Mouse (Mus musculus): ENCODE results near the gene Rasl2-9. TPM values are rescaled to one million over a fixed set of nuclear protein-coding genes. Genes with fewer than 3 reads are reported as not detected.

Rasl2-9 gene
- polyA plus RNA-seq, 1 experiment from 2014 or later = 2.5 TPM

DNA sequence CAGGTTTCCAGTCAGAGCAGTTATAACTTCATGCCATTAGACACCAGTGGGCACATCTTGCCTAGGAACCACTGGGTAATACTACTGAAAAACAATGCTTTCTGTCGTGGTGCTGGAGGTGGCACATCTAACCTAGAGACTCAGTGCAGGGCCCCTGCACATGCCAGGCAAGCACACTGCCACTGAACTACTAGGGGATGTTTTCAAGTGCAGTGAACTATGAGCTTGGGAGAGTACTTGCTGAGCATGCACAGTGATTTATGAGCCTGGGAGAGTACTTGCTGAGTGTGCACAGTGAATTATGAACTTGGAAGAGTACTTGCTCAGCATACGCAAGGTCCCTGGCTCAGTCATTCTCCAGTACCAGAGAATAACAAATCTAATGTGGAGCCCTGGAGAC, 23.2 kb downstream of the Rasl2-9 start:
- no peak overlapping the region for H3K27ac ChIP-seq (replicated peaks in 1 of 2; ENCODE audit: control insufficient read depth in 1 of 2, insufficient read depth in 1 of 2, low read depth in 2 of 2, low read length in 2 of 2)
- H3K9me3 ChIP-seq (ENCODE audit: control insufficient read depth, low read length) = no peaks in the 10 kb centered on the region
- no peaks in the 10 kb centered on the region; a peak in 1 of 4 replicates for H3K4me1 ChIP-seq (ENCODE audit: control insufficient read depth in 2 of 2, insufficient read depth in 2 of 2, low read length in 2 of 2)
- 87% methylated on average over 2 of the region's 2 CpGs for WGBS
- H3K4me2 ChIP-seq (ENCODE audit: low read length) = no peak overlapping the region
- no peaks in the 10 kb centered on the region for H3K27me3 ChIP-seq (ENCODE audit: control insufficient read depth, insufficient read depth, low read length)
- no peak overlapping the region for H3K4me3 ChIP-seq (ENCODE audit: control insufficient read depth in 1 of 2, insufficient read depth in 1 of 2, low read depth in 1 of 2, low read length in 2 of 2)
- no peak for ATAC-seq (ENCODE audit: insufficient number of reproducible peaks, insufficient read depth, low FRiP score, low read depth)
- H3K9ac ChIP-seq (ENCODE audit: low read length) = no peak overlapping the region
- H3K36me3 ChIP-seq (ENCODE audit: control insufficient read depth, insufficient read depth, low read length) = peaks cover 15% of the 10 kb centered on the region

DNA sequence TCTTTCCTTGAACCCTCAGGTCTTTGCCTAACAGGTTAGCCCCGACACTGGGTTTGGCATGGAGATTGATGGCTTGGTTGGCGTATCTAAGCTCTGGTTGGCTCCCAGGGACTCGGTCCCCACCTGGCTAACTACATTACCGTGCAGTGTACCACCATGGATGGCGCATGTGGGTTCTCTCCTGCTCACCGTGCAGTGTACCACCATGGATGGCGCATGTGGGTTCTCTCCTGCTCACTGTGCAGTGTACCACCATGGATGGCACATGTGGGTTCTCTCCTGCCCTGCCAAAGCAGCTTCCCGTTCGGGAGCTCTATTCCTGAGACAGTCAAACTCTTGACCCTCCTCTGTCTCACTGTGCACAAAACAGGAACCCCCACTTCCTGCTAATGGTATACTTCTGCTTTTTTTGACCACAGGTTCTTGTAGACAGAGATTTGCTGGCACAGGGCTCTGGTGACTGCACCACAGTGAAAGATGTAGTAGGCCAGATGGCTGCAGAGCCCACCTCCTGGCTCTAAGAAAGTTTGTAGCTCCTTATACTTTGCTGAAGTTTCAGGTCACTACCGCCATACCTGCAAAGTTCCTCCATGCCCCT, 24.6 kb downstream of the Rasl2-9 start:
- Histone ChIP-seq H3K4me1 (ENCODE audit: control insufficient read depth in 2 of 2, insufficient read depth in 2 of 2, low read length in 2 of 2) (no peaks in the 10 kb centered on the region; a peak in 1 of 4 replicates), H3K27me3 (ENCODE audit: control insufficient read depth, insufficient read depth, low read length) (no peaks in the 10 kb centered on the region), H3K4me2 (ENCODE audit: low read length) (no peak overlapping the region), H3K36me3 (ENCODE audit: control insufficient read depth, insufficient read depth, low read length) (peaks cover 29% of the 10 kb centered on the region), H3K9me3 (ENCODE audit: control insufficient read depth, low read length) (no peaks in the 10 kb centered on the region), H3K9ac (ENCODE audit: low read length) (no peak overlapping the region), H3K4me3 (ENCODE audit: control insufficient read depth in 1 of 2, insufficient read depth in 1 of 2, low read depth in 1 of 2, low read length in 2 of 2) (no peak overlapping the region), H3K27ac (replicated peaks in 1 of 2; ENCODE audit: control insufficient read depth in 1 of 2, insufficient read depth in 1 of 2, low read depth in 2 of 2, low read length in 2 of 2) (no peak overlapping the region)
- ATAC-seq (ENCODE audit: insufficient number of reproducible peaks, insufficient read depth, low FRiP score, low read depth) = no peak
- WGBS = 84% methylated on average over 10 of the region's 10 CpGs

DNA sequence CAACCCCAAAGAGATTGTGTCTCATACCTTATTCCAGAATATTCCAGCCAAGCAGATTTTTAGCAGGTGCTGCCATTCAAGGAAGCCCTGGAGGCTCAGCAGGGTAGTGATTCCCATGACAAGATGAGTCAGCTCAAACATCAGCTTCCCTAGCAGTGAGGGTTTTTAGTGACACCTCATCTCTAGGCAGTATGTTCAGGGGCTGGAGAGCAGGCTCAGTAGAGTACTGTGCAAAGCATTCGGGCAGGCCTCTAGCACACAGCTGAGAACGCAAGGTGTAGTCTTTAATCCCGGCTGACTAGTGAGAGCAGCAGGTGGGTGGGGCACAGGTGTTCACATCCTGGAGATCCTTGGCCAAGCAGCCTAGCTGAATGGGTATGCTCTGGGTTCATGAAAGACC, 26.0 kb downstream of the Rasl2-9 start:
- Histone ChIP-seq H3K4me1 (ENCODE audit: control insufficient read depth in 2 of 2, insufficient read depth in 2 of 2, low read length in 2 of 2) (no peaks in the 10 kb centered on the region; a peak in 1 of 4 replicates), H3K9ac (ENCODE audit: low read length) (no peak overlapping the region), H3K36me3 (ENCODE audit: control insufficient read depth, insufficient read depth, low read length) (peaks cover 43% of the 10 kb centered on the region), H3K4me3 (ENCODE audit: control insufficient read depth in 1 of 2, insufficient read depth in 1 of 2, low read depth in 1 of 2, low read length in 2 of 2) (no peak overlapping the region), H3K27me3 (ENCODE audit: control insufficient read depth, insufficient read depth, low read length) (no peaks in the 10 kb centered on the region), H3K27ac (replicated peaks in 1 of 2; ENCODE audit: control insufficient read depth in 1 of 2, insufficient read depth in 1 of 2, low read depth in 2 of 2, low read length in 2 of 2) (no peak overlapping the region), H3K4me2 (ENCODE audit: low read length) (no peak overlapping the region), H3K9me3 (ENCODE audit: control insufficient read depth, low read length) (no peaks in the 10 kb centered on the region)
- no peak for ATAC-seq (ENCODE audit: insufficient number of reproducible peaks, insufficient read depth, low FRiP score, low read depth)
- WGBS = 82% methylated on average over 3 of the region's 3 CpGs

- H3K9ac ChIP-seq (ENCODE audit: low read length) = no peak overlapping the region
- H3K36me3 ChIP-seq (ENCODE audit: control insufficient read depth, insufficient read depth, low read length) = peaks cover 53% of the 10 kb centered on the region
- ATAC-seq (ENCODE audit: insufficient number of reproducible peaks, insufficient read depth, low FRiP score, low read depth) = no peak
- no peaks in the 10 kb centered on the region for H3K27me3 ChIP-seq (ENCODE audit: control insufficient read depth, insufficient read depth, low read length)
- WGBS = 78% methylated on average over 5 of the region's 5 CpGs
- no peak overlapping the region for H3K27ac ChIP-seq (replicated peaks in 1 of 2; ENCODE audit: control insufficient read depth in 1 of 2, insufficient read depth in 1 of 2, low read depth in 2 of 2, low read length in 2 of 2)
- H3K4me1 ChIP-seq (ENCODE audit: control insufficient read depth in 2 of 2, insufficient read depth in 2 of 2, low read length in 2 of 2) = no peaks in the 10 kb centered on the region; a peak in 1 of 4 replicates
- H3K4me3 ChIP-seq (ENCODE audit: control insufficient read depth in 1 of 2, insufficient read depth in 1 of 2, low read depth in 1 of 2, low read length in 2 of 2) = no peak overlapping the region
- no peaks in the 10 kb centered on the region for H3K9me3 ChIP-seq (ENCODE audit: control insufficient read depth, low read length)
- H3K4me2 ChIP-seq (ENCODE audit: low read length) = no peak overlapping the region
These were observed 27.0 kb downstream of the Rasl2-9 start for GRCm38 (mm10) chr7:5098769-5099168.

DNA sequence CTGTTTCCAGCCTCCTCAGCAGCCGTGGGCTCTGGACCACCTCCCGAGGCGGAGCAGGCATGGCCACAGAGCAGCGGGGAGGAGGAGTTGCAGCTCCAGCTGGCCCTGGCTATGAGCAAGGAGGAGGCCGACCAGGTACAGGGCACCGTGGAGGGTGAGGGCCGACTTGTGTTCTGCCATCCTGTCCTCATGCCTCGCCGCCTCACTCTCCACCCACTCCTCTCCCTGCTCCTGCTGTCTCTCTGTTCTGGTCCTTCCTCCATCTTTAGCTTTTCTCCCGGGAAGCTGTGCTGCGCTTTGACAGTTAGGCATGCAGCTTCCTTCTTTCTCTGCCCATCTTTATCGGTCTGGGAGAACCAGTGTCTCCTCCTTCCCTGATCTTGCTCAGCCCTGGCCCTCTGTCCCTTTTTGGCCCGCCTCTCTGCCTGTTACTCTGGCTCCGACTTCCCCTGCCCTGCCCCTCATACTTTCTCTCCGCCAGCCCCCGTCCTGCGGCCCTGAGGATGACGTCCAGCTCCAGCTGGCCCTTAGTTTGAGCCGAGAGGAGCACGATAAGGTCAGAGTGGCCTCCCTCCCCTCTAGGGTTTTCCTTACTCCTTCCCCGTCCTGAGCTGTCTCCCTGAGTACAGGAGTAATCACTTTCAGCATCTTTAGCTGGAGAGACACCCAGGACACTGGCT, 32.8 kb downstream of the Rasl2-9 start:
- no peak overlapping the region for H3K4me3 ChIP-seq (ENCODE audit: control insufficient read depth in 1 of 2, insufficient read depth in 1 of 2, low read depth in 1 of 2, low read length in 2 of 2)
- ATAC-seq (ENCODE audit: insufficient number of reproducible peaks, insufficient read depth, low FRiP score, low read depth) = no peak
- H3K9me3 ChIP-seq (ENCODE audit: control insufficient read depth, low read length) = no peaks in the 10 kb centered on the region
- no peaks in the 10 kb centered on the region for H3K4me1 ChIP-seq (ENCODE audit: control insufficient read depth in 2 of 2, insufficient read depth in 2 of 2, low read length in 2 of 2)
- no peak overlapping the region for H3K27ac ChIP-seq (replicated peaks in 1 of 2; ENCODE audit: control insufficient read depth in 1 of 2, insufficient read depth in 1 of 2, low read depth in 2 of 2, low read length in 2 of 2)
- H3K36me3 ChIP-seq (ENCODE audit: control insufficient read depth, insufficient read depth, low read length) = peaks cover 99% of the 10 kb centered on the region
- no peak overlapping the region for H3K4me2 ChIP-seq (ENCODE audit: low read length)
- H3K27me3 ChIP-seq (ENCODE audit: control insufficient read depth, insufficient read depth, low read length) = no peaks in the 10 kb centered on the region
- H3K9ac ChIP-seq (ENCODE audit: low read length) = no peak overlapping the region
- WGBS = 80% methylated on average over 20 of the region's 21 CpGs

GRCm38 (mm10) chr7:5092381-5092780, 33.4 kb downstream of the Rasl2-9 start:
- Histone ChIP-seq H3K4me1 (ENCODE audit: control insufficient read depth in 2 of 2, insufficient read depth in 2 of 2, low read length in 2 of 2) (no peaks in the 10 kb centered on the region), H3K27me3 (ENCODE audit: control insufficient read depth, insufficient read depth, low read length) (no peaks in the 10 kb centered on the region), H3K9me3 (ENCODE audit: control insufficient read depth, low read length) (no peaks in the 10 kb centered on the region), H3K4me3 (ENCODE audit: control insufficient read depth in 1 of 2, insufficient read depth in 1 of 2, low read depth in 1 of 2, low read length in 2 of 2) (no peak overlapping the region), H3K36me3 (ENCODE audit: control insufficient read depth, insufficient read depth, low read length) (peaks cover 98% of the 10 kb centered on the region), H3K9ac (ENCODE audit: low read length) (no peak overlapping the region), H3K4me2 (ENCODE audit: low read length) (no peak overlapping the region), H3K27ac (replicated peaks in 1 of 2; ENCODE audit: control insufficient read depth in 1 of 2, insufficient read depth in 1 of 2, low read depth in 2 of 2, low read length in 2 of 2) (no peak overlapping the region)
- ATAC-seq (ENCODE audit: insufficient number of reproducible peaks, insufficient read depth, low FRiP score, low read depth) = no peak
- 84% methylated on average over 6 of the region's 6 CpGs for WGBS

DNA sequence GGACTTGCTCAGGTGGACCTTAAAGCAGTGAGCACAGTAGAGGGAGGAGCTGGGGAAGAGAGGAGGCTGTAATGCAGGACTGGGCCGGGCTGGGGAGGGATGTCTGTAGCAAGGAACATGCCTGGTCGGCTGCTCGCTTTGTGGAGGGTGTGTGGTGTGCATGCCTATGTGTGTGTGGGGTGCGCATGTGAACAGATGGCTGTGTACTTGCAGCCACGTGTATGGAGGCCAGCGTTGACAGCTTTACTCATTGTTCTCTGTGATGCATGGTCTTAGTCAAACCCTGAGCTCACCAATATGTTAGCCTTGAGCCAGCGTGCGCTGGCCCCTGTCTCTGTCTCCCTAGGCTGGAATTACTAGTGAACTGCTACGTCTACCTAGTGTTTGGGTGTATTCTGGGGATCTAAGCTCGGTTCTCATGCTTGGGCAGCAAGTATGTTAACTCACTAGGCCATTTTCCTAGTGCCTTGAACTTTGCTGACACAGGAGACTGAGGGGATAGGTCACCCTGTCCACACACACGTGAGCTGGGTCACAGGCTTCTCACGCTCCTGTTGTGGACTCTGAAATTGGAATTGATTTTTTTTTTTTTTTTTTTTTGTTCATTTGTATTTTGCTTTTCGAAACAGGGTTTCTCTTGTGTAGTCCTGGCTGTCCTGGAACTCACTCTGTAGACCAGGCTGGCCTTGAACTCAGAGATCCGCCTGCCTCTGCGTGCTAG, 34.6 kb downstream of the Rasl2-9 start:
- peaks cover 96% of the 10 kb centered on the region for H3K36me3 ChIP-seq (ENCODE audit: control insufficient read depth, insufficient read depth, low read length)

More for the DNA sequence above, 34.6 kb downstream of the Rasl2-9 start:
- no peaks in the 10 kb centered on the region; a peak in 1 of 4 replicates for H3K4me1 ChIP-seq (ENCODE audit: control insufficient read depth in 2 of 2, insufficient read depth in 2 of 2, low read length in 2 of 2)
- H3K9ac ChIP-seq (ENCODE audit: low read length) = no peak overlapping the region
- 86% methylated on average over 15 of the region's 15 CpGs for WGBS
- H3K9me3 ChIP-seq (ENCODE audit: control insufficient read depth, low read length) = no peaks in the 10 kb centered on the region
- no peak for ATAC-seq (ENCODE audit: insufficient number of reproducible peaks, insufficient read depth, low FRiP score, low read depth)
- H3K4me3 ChIP-seq (ENCODE audit: control insufficient read depth in 1 of 2, insufficient read depth in 1 of 2, low read depth in 1 of 2, low read length in 2 of 2) = no peak overlapping the region
- no peak overlapping the region for H3K27ac ChIP-seq (replicated peaks in 1 of 2; ENCODE audit: control insufficient read depth in 1 of 2, insufficient read depth in 1 of 2, low read depth in 2 of 2, low read length in 2 of 2)
- no peak overlapping the region for H3K4me2 ChIP-seq (ENCODE audit: low read length)
- no peaks in the 10 kb centered on the region for H3K27me3 ChIP-seq (ENCODE audit: control insufficient read depth, insufficient read depth, low read length)

Data from heart, embryonic 14.5 days (tissue).